Mouse (Mus musculus): ENCODE data around the gene Adcy7. TPM values are rescaled to one million over a fixed set of nuclear protein-coding genes. Genes with fewer than 3 reads are reported as not detected.

The Adcy7 gene
- total RNA-seq (2021), result 1 to 10 TPM; 3.8 to 4.8 TPM
- long read RNA-seq, experiment 1, partial matches to known transcripts, result 2 of 4 reads
- long read RNA-seq, experiment 1, other reads (novel, unspliced or antisense), result 2 of 4 reads
- long read RNA-seq, experiment 2, result 0 reads

GRCm38 (mm10) chr8:88272231-88273050, at the start of gene Adcy7:
Gene Adcy7, plus strand, starts transcription at chr8:88272403.
- peak; percentile 18 to 38 for DNase-seq (ENCODE audit: low spot score in 2 of 2)

- DNase-seq (ENCODE audit: low spot score in 2 of 2), result no peak
Measured at GRCm38 (mm10) chr8:88225358-88225757, 46.8 kb upstream of the Adcy7 start.

- no peak for DNase-seq (ENCODE audit: low spot score in 2 of 2)
Measured at GRCm38 (mm10) chr8:88227851-88228250, 44.4 kb upstream of the Adcy7 start.

- DNase-seq (ENCODE audit: low spot score in 2 of 2), result no peak
Measured at GRCm38 (mm10) chr8:88228286-88228685, 43.9 kb upstream of the Adcy7 start.

GRCm38 (mm10) chr8:88228800-88229199, 43.4 kb upstream of the Adcy7 start:
- no peak for DNase-seq (ENCODE audit: low spot score in 2 of 2)

- DNase-seq (ENCODE audit: low spot score in 2 of 2), result no peak
Measured at GRCm38 (mm10) chr8:88236666-88237065, 35.5 kb upstream of the Adcy7 start.

- DNase-seq (ENCODE audit: low spot score in 2 of 2), result no peak
Measured at GRCm38 (mm10) chr8:88237606-88238005, 34.6 kb upstream of the Adcy7 start.

GRCm38 (mm10) chr8:88239277-88239676, 32.9 kb upstream of the Adcy7 start:
- DNase-seq (ENCODE audit: low spot score in 2 of 2), result no peak

GRCm38 (mm10) chr8:88241871-88242270, 30.3 kb upstream of the Adcy7 start:
- no peak for DNase-seq (ENCODE audit: low spot score in 2 of 2)

GRCm38 (mm10) chr8:88244298-88244697, 27.9 kb upstream of the Adcy7 start:
- DNase-seq (ENCODE audit: low spot score in 2 of 2), result peak; percentile 36 to 45

- DNase-seq (ENCODE audit: low spot score in 2 of 2), result no peak
Measured at GRCm38 (mm10) chr8:88252791-88253190, 19.4 kb upstream of the Adcy7 start.

GRCm38 (mm10) chr8:88254957-88255356, 17.2 kb upstream of the Adcy7 start:
- DNase-seq (ENCODE audit: low spot score in 2 of 2), result no peak

GRCm38 (mm10) chr8:88258024-88258423, 14.2 kb upstream of the Adcy7 start:
- no peak for DNase-seq (ENCODE audit: low spot score in 2 of 2)

- no peak for DNase-seq (ENCODE audit: low spot score in 2 of 2)
Measured at GRCm38 (mm10) chr8:88258544-88258943, 13.7 kb upstream of the Adcy7 start.

- no peak for DNase-seq (ENCODE audit: low spot score in 2 of 2)
Measured at GRCm38 (mm10) chr8:88260466-88260980, 11.7 kb upstream of the Adcy7 start.

GRCm38 (mm10) chr8:88262831-88263635, 9.2 kb upstream of the Adcy7 start:
- DNase-seq (ENCODE audit: low spot score in 2 of 2), result no peak

GRCm38 (mm10) chr8:88265511-88265910, 6.7 kb upstream of the Adcy7 start:
- DNase-seq (ENCODE audit: low spot score in 2 of 2), result no peak

- peak; percentile 83 to 87 for DNase-seq (ENCODE audit: low spot score in 2 of 2)
Measured at GRCm38 (mm10) chr8:88266170-88266800, 5.9 kb upstream of the Adcy7 start.

- no peak for DNase-seq (ENCODE audit: low spot score in 2 of 2)
Measured at GRCm38 (mm10) chr8:88266801-88267403, 5.3 kb upstream of the Adcy7 start.

- DNase-seq (ENCODE audit: low spot score in 2 of 2), result no peak
Measured at GRCm38 (mm10) chr8:88269107-88269875, 2.9 kb upstream of the Adcy7 start.
